Mouse (Mus musculus) MEL (cell line): ENCODE measurements at regions not wholly inside any gene's neighbourhood (a gene's known extent, or its start where the extent isn't known, plus 50 kb on each side); places are given as distances from the start of the nearest gene placed in this dataset.

Experiments
- CTCF ChIP-seq, 3 experiments: IDR thresholded peaks in 2 of 3; conservative IDR thresholded peaks in 1 of 3; 2 replicates each; pipeline ENCODE4 v1.5.1; 2011 to 2012; ENCODE audit warnings: low read length in 3 of 3, low read depth in 2 of 3, mild to moderate bottlenecking in 2 of 3, improper control_type of control experiment in 1 of 3, inconsistent platforms in 1 of 3, mixed read lengths in 1 of 3, moderate library complexity in 1 of 3; ENCODE audit not compliant: control insufficient read depth in 1 of 3, insufficient read depth in 1 of 3, poor library complexity in 1 of 3, severe bottlenecking in 1 of 3
- ELF1 ChIP-seq: IDR thresholded peaks from 2 replicates; pipeline ENCODE4 v1.6.1; 2014; ENCODE audit warnings: low read depth, mild to moderate bottlenecking, inconsistent platforms, low read length, improper control_type of control experiment, moderate library complexity
- MAZ ChIP-seq: IDR thresholded peaks from 2 replicates; pipeline ENCODE4 v1.6.1; 2012; ENCODE audit warnings: low read depth, mild to moderate bottlenecking, inconsistent platforms, low read length, improper control_type of control experiment
- MYC ChIP-seq: IDR thresholded peaks from 2 replicates; pipeline ENCODE4 v1.6.1; 2011; ENCODE audit warnings: low read depth, mild to moderate bottlenecking, low read length, improper control_type of control experiment, moderate library complexity
- ZC3H11A ChIP-seq: IDR thresholded peaks from 2 replicates; pipeline ENCODE4 v1.6.1; 2012; ENCODE audit warnings: low read depth, mild to moderate bottlenecking, inconsistent platforms, low read length, improper control_type of control experiment
- ZKSCAN1 ChIP-seq: IDR thresholded peaks from 2 replicates; pipeline ENCODE4 v1.6.1; 2012; ENCODE audit warnings: low read depth, mild to moderate bottlenecking, inconsistent platforms, low read length, improper control_type of control experiment, moderate library complexity

DNA sequence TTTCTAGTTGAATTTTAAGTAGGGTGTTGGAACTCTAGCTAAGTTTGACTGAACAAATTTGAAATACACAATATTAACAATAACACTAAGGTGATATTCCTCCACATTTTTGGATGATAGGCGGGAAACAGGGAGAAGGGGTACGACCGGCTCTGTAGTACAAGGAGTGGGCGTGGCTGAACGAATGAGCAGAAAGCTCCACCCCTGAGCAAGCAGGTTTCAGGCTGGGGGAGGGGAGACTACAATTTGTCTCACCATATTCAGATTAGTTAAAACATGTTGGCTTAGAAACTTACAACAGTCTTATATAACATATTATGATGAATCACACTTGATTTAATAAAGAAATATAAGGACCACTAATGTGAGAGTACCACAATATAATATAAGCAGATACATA, 306.4 kb downstream of the Amy2a5 start:
- TF ChIP-seq ZC3H11A (no peak), MAZ (no peak), CTCF (IDR thresholded peaks at IDR 0.05 in 2 of 3, conservative IDR thresholded peaks at IDR 0.05 in 1 of 3; ENCODE audit: control insufficient read depth in 1 of 3, insufficient read depth in 1 of 3, low read depth in 2 of 3, low read length in 3 of 3, poor library complexity in 1 of 3, severe bottlenecking in 1 of 3) (no peak), ELF1 (no peak), ZKSCAN1 (no peak), MYC (no peak)
